Mouse (Mus musculus): ENCODE measurements at regions not wholly inside any gene's neighbourhood (a gene's known extent, or its start where the extent isn't known, plus 50 kb on each side); places are given as distances from the start of the nearest gene placed in this dataset.

- no peaks in the 10 kb centered on the region for H3K36me3 ChIP-seq (ENCODE audit: control insufficient read depth, insufficient read depth, low read length)
- DNase-seq (ENCODE audit: low spot score) (no peak), ATAC-seq (ENCODE audit: insufficient number of reproducible peaks, low FRiP score, low TSS enrichment, low read depth) (no peak)
- no peaks in the 10 kb centered on the region for H3K27me3 ChIP-seq (ENCODE audit: control insufficient read depth, insufficient read depth, low read length)
- no peaks in the 10 kb centered on the region for H3K9me3 ChIP-seq (ENCODE audit: control insufficient read depth, low read length)
- no peak overlapping the region for H3K9ac ChIP-seq (ENCODE audit: low read length)
- no peak overlapping the region for H3K4me2 ChIP-seq (ENCODE audit: low read depth, severe bottlenecking)
- no peaks in the 10 kb centered on the region for H3K4me1 ChIP-seq (ENCODE audit: control insufficient read depth, insufficient read depth, low read length)
- H3K27ac ChIP-seq (replicated peaks; ENCODE audit: low read depth, low read length) = no peak overlapping the region
- WGBS = 85% methylated on average over 7 of the region's 7 CpGs
- H3K4me3 ChIP-seq (ENCODE audit: low read depth, low read length) = no peak overlapping the region
Measured at GRCm38 (mm10) chr4:89419507-89419906, 108.7 kb upstream of the Cdkn2b start.

GRCm38 (mm10) chr4:89405624-89406167, 94.9 kb upstream of the Cdkn2b start:
- no peaks in the 10 kb centered on the region for H3K4me1 ChIP-seq (ENCODE audit: control insufficient read depth, insufficient read depth, low read length)
- H3K27me3 ChIP-seq (ENCODE audit: control insufficient read depth, insufficient read depth, low read length) = no peaks in the 10 kb centered on the region
- ATAC-seq (ENCODE audit: insufficient number of reproducible peaks, low FRiP score, low TSS enrichment, low read depth) = no peak
- H3K4me2 ChIP-seq (ENCODE audit: low read depth, severe bottlenecking) = no peak overlapping the region
- no peaks in the 10 kb centered on the region for H3K9me3 ChIP-seq (ENCODE audit: control insufficient read depth, low read length)
- 80% methylated on average over 2 of the region's 2 CpGs for WGBS
- DNase-seq (ENCODE audit: low spot score) = no peak
- H3K27ac ChIP-seq (replicated peaks; ENCODE audit: low read depth, low read length) = no peak overlapping the region
- H3K36me3 ChIP-seq (ENCODE audit: control insufficient read depth, insufficient read depth, low read length) = no peaks in the 10 kb centered on the region
- H3K4me3 ChIP-seq (ENCODE audit: low read depth, low read length) = no peak overlapping the region
- no peak overlapping the region for H3K9ac ChIP-seq (ENCODE audit: low read length)

- H3K27me3 ChIP-seq (ENCODE audit: control insufficient read depth, insufficient read depth, low read length) = no peaks in the 10 kb centered on the region
- no peak overlapping the region for H3K9ac ChIP-seq (ENCODE audit: low read length)
- ATAC-seq (ENCODE audit: insufficient number of reproducible peaks, low FRiP score, low TSS enrichment, low read depth) = no peak
- 82% methylated on average over 1 of the region's 1 CpGs for WGBS
- no peak for DNase-seq (ENCODE audit: low spot score)
- no peak overlapping the region for H3K4me3 ChIP-seq (ENCODE audit: low read depth, low read length)
- H3K4me1 ChIP-seq (ENCODE audit: control insufficient read depth, insufficient read depth, low read length) = no peaks in the 10 kb centered on the region
- no peak overlapping the region for H3K4me2 ChIP-seq (ENCODE audit: low read depth, severe bottlenecking)
- no peaks in the 10 kb centered on the region for H3K36me3 ChIP-seq (ENCODE audit: control insufficient read depth, insufficient read depth, low read length)
- no peak overlapping the region for H3K27ac ChIP-seq (replicated peaks; ENCODE audit: low read depth, low read length)
- H3K9me3 ChIP-seq (ENCODE audit: control insufficient read depth, low read length) = no peaks in the 10 kb centered on the region
Measured at GRCm38 (mm10) chr4:89403151-89403550, 92.3 kb upstream of the Cdkn2b start.

- no peak for DNase-seq (ENCODE audit: low spot score)
- Histone ChIP-seq H3K4me2 (ENCODE audit: low read depth, severe bottlenecking) (no peak overlapping the region), H3K4me1 (ENCODE audit: control insufficient read depth, insufficient read depth, low read length) (no peaks in the 10 kb centered on the region), H3K27me3 (ENCODE audit: control insufficient read depth, insufficient read depth, low read length) (no peaks in the 10 kb centered on the region), H3K9ac (ENCODE audit: low read length) (no peak overlapping the region), H3K36me3 (ENCODE audit: control insufficient read depth, insufficient read depth, low read length) (no peaks in the 10 kb centered on the region), H3K27ac (replicated peaks; ENCODE audit: low read depth, low read length) (no peak overlapping the region), H3K9me3 (ENCODE audit: control insufficient read depth, low read length) (no peaks in the 10 kb centered on the region), H3K4me3 (ENCODE audit: low read depth, low read length) (no peak overlapping the region)
- no peak for ATAC-seq (ENCODE audit: insufficient number of reproducible peaks, low FRiP score, low TSS enrichment, low read depth)
- WGBS = 83% methylated on average over 5 of the region's 5 CpGs
Measured at GRCm38 (mm10) chr4:89402324-89402723, 91.5 kb upstream of the Cdkn2b start.

- no peak overlapping the region for H3K4me3 ChIP-seq (ENCODE audit: low read depth, low read length)
- no peak overlapping the region for H3K4me2 ChIP-seq (ENCODE audit: low read depth, severe bottlenecking)
- no peaks in the 10 kb centered on the region for H3K9me3 ChIP-seq (ENCODE audit: control insufficient read depth, low read length)
- H3K36me3 ChIP-seq (ENCODE audit: control insufficient read depth, insufficient read depth, low read length) = no peaks in the 10 kb centered on the region
- H3K27ac ChIP-seq (replicated peaks; ENCODE audit: low read depth, low read length) = no peak overlapping the region
- no peaks in the 10 kb centered on the region for H3K4me1 ChIP-seq (ENCODE audit: control insufficient read depth, insufficient read depth, low read length)
- ATAC-seq (ENCODE audit: insufficient number of reproducible peaks, low FRiP score, low TSS enrichment, low read depth) (no peak), DNase-seq (ENCODE audit: low spot score) (no peak)
- 81% methylated on average over 2 of the region's 2 CpGs for whole genome bisulfite sequencing
- H3K27me3 ChIP-seq (ENCODE audit: control insufficient read depth, insufficient read depth, low read length) = no peaks in the 10 kb centered on the region
- no peak overlapping the region for H3K9ac ChIP-seq (ENCODE audit: low read length)
Measured at GRCm38 (mm10) chr4:89401696-89402095, 90.9 kb upstream of the Cdkn2b start.

- Histone ChIP-seq H3K27ac (replicated peaks; ENCODE audit: low read depth, low read length) (no peak overlapping the region), H3K9ac (ENCODE audit: low read length) (no peak overlapping the region), H3K4me1 (ENCODE audit: control insufficient read depth, insufficient read depth, low read length) (no peaks in the 10 kb centered on the region), H3K27me3 (ENCODE audit: control insufficient read depth, insufficient read depth, low read length) (no peaks in the 10 kb centered on the region), H3K4me3 (ENCODE audit: low read depth, low read length) (no peak overlapping the region), H3K4me2 (ENCODE audit: low read depth, severe bottlenecking) (no peak overlapping the region), H3K36me3 (ENCODE audit: control insufficient read depth, insufficient read depth, low read length) (no peaks in the 10 kb centered on the region), H3K9me3 (ENCODE audit: control insufficient read depth, low read length) (no peaks in the 10 kb centered on the region)
- DNase-seq (ENCODE audit: low spot score) (no peak), ATAC-seq (ENCODE audit: insufficient number of reproducible peaks, low FRiP score, low TSS enrichment, low read depth) (no peak)
- WGBS = 90% methylated on average over 3 of the region's 3 CpGs
Measured at GRCm38 (mm10) chr4:89400342-89400741, 89.5 kb upstream of the Cdkn2b start.

- H3K9me3 ChIP-seq (ENCODE audit: control insufficient read depth, low read length) = no peaks in the 10 kb centered on the region
- H3K4me1 ChIP-seq (ENCODE audit: control insufficient read depth, insufficient read depth, low read length) = no peaks in the 10 kb centered on the region
- no peak for ATAC-seq (ENCODE audit: insufficient number of reproducible peaks, low FRiP score, low TSS enrichment, low read depth)
- no peaks in the 10 kb centered on the region for H3K27me3 ChIP-seq (ENCODE audit: control insufficient read depth, insufficient read depth, low read length)
- whole genome bisulfite sequencing = 67% methylated on average over 2 of the region's 2 CpGs
- no peak overlapping the region for H3K9ac ChIP-seq (ENCODE audit: low read length)
- no peak overlapping the region for H3K4me2 ChIP-seq (ENCODE audit: low read depth, severe bottlenecking)
- DNase-seq (ENCODE audit: low spot score) = no peak
- no peak overlapping the region for H3K27ac ChIP-seq (replicated peaks; ENCODE audit: low read depth, low read length)
- no peak overlapping the region for H3K4me3 ChIP-seq (ENCODE audit: low read depth, low read length)
- H3K36me3 ChIP-seq (ENCODE audit: control insufficient read depth, insufficient read depth, low read length) = no peaks in the 10 kb centered on the region
Measured at GRCm38 (mm10) chr4:89399277-89399676, 88.4 kb upstream of the Cdkn2b start.

- no peak overlapping the region for H3K27ac ChIP-seq (replicated peaks; ENCODE audit: low read depth, low read length)
- no peaks in the 10 kb centered on the region for H3K9me3 ChIP-seq (ENCODE audit: control insufficient read depth, low read length)
- H3K4me1 ChIP-seq (ENCODE audit: control insufficient read depth, insufficient read depth, low read length) = no peaks in the 10 kb centered on the region
- H3K4me2 ChIP-seq (ENCODE audit: low read depth, severe bottlenecking) = no peak overlapping the region
- 90% methylated on average over 2 of the region's 2 CpGs for WGBS
- DNase-seq (ENCODE audit: low spot score) = no peak
- no peak overlapping the region for H3K4me3 ChIP-seq (ENCODE audit: low read depth, low read length)
- ATAC-seq (ENCODE audit: insufficient number of reproducible peaks, low FRiP score, low TSS enrichment, low read depth) = no peak
- no peaks in the 10 kb centered on the region for H3K36me3 ChIP-seq (ENCODE audit: control insufficient read depth, insufficient read depth, low read length)
- no peak overlapping the region for H3K9ac ChIP-seq (ENCODE audit: low read length)
- H3K27me3 ChIP-seq (ENCODE audit: control insufficient read depth, insufficient read depth, low read length) = no peaks in the 10 kb centered on the region
Measured at GRCm38 (mm10) chr4:89396020-89396419, 85.2 kb upstream of the Cdkn2b start.

- H3K9me3 ChIP-seq (ENCODE audit: control insufficient read depth, low read length) = no peaks in the 10 kb centered on the region
- DNase-seq (ENCODE audit: low spot score) = no peak
- no peaks in the 10 kb centered on the region for H3K36me3 ChIP-seq (ENCODE audit: control insufficient read depth, insufficient read depth, low read length)
- no peak overlapping the region for H3K27ac ChIP-seq (replicated peaks; ENCODE audit: low read depth, low read length)
- ATAC-seq (ENCODE audit: insufficient number of reproducible peaks, low FRiP score, low TSS enrichment, low read depth) = no peak
- H3K4me3 ChIP-seq (ENCODE audit: low read depth, low read length) = no peak overlapping the region
- no peak overlapping the region for H3K9ac ChIP-seq (ENCODE audit: low read length)
- no peaks in the 10 kb centered on the region for H3K4me1 ChIP-seq (ENCODE audit: control insufficient read depth, insufficient read depth, low read length)
- H3K27me3 ChIP-seq (ENCODE audit: control insufficient read depth, insufficient read depth, low read length) = no peaks in the 10 kb centered on the region
- no peak overlapping the region for H3K4me2 ChIP-seq (ENCODE audit: low read depth, severe bottlenecking)
Measured at GRCm38 (mm10) chr4:89395336-89395735, 84.5 kb upstream of the Cdkn2b start.
